Mouse (Mus musculus) heart, postnatal 0 days (tissue): ENCODE results near the gene Col18a1.

Source experiments
- CTCF ChIP-seq: IDR thresholded peaks from 2 replicates; pipeline ENCODE4 v1.5.1; 2016; ENCODE audit warnings: antibody characterized with exemption, control low read depth, low read depth
- EP300 ChIP-seq: IDR thresholded peaks from 2 replicates; pipeline ENCODE4 v1.6.1; 2016; ENCODE audit warnings: antibody characterized with exemption, low read depth

- TF ChIP-seq EP300 (no peak), CTCF (no peak)
Measured at GRCm38 (mm10) chr10:77097006-77097889, 69.1 kb downstream of the Col18a1 start.
